Mouse (Mus musculus) heart, embryonic 15.5 days (tissue): ENCODE data around the gene Slc35e1. TPM values are rescaled to one million over a fixed set of nuclear protein-coding genes. Genes with fewer than 3 reads are reported as not detected.
A peak's percentile ranks its signal among the peaks of the same experiment; 100 is the strongest.

Source experiments
- ATAC-seq: fragments of 200-750 bp; cut with Nextera tagmentation; replicated peaks from 2 replicates; pipeline ENCODE4 v1.8.0; 2017; ENCODE audit warnings: low read depth, moderate TSS enrichment; ENCODE audit not compliant: insufficient number of reproducible peaks, insufficient read depth, low FRiP score
- H3K27ac ChIP-seq: fragments of 300-500 bp; sonication (generic); 2 replicates; pipeline ENCODE4 v1.5.1; 2015; ENCODE audit warnings: mild to moderate bottlenecking, inconsistent platforms
- H3K27me3 ChIP-seq: fragments of 300-500 bp; sonication (generic); 2 replicates; pipeline ENCODE4 v1.6.1; 2015; ENCODE audit warnings: inconsistent platforms
- H3K36me3 ChIP-seq: fragments of 300-500 bp; sonication (generic); 2 replicates; pipeline ENCODE4 v1.6.1; 2015; ENCODE audit warnings: mild to moderate bottlenecking, inconsistent platforms
- H3K4me1 ChIP-seq: fragments of 300-500 bp; sonication (generic); replicated peaks from 2 replicates; pipeline ENCODE4 v1.6.1; 2015; ENCODE audit warnings: inconsistent platforms
- H3K4me2 ChIP-seq: fragments of 300-500 bp; sonication (generic); 2 replicates; pipeline ENCODE4 v1.6.1; 2015; ENCODE audit warnings: inconsistent platforms, mild to moderate bottlenecking, moderate library complexity
- H3K4me3 ChIP-seq: fragments of 300-500 bp; sonication (generic); 2 replicates; pipeline ENCODE4 v1.5.1; 2015; ENCODE audit warnings: mild to moderate bottlenecking, inconsistent platforms
- H3K9ac ChIP-seq: fragments of 300-500 bp; sonication (generic); 2 replicates; pipeline ENCODE4 v1.6.1; 2015; ENCODE audit warnings: mild to moderate bottlenecking, inconsistent platforms
- H3K9me3 ChIP-seq: fragments of 300-500 bp; sonication (generic); replicated peaks from 2 replicates; pipeline ENCODE4 v1.6.1; 2016; ENCODE audit warnings: inconsistent platforms
- WGBS: fragments of 180-500 bp; shearing (Covaris S2); methylation state at CpG from one replicate; pipeline ENCODE4 v1.1.7; 2015; ENCODE audit warnings: mixed read lengths; 5-methylcytosine and 5-hydroxymethylcytosine counted together
- polyA plus RNA-seq: library from polyadenylated mRNA; unstranded; fragments of >200 nt; fragmentation: Nextera tagmentation; extraction: Ambion mirVana; gene quantifications from 2 replicates; pipeline ENCODE4 v1.2.1, GENCODE M21; 2015

Slc35e1 gene
- polyA plus RNA-seq, 1 experiment from 2014 or later = 12.7 TPM

DNA sequence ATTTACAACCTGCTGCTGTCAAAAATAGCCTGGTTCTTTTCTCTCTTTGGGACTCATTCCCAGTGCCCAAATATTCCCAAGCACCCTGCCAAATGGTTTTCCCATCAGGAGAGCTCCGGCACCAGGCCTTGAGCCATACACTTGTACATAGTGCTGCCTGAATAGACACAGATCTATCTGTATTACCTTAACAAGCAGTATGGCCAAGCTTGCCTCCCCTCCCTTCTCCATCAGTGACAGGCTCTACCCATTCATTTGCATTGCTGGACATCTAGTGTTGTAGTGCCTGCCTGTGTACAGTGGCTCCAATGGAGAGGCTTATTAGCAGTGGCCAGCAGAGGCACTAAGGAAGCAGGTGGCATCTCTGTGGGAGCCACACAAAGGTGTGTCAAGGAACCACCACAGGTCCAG is 8.1 kb upstream of the Slc35e1 start:
- Histone ChIP-seq H3K9ac (no peak overlapping the region), H3K36me3 (peaks cover 13% of the 10 kb centered on the region), H3K4me2 (no peak overlapping the region), H3K27me3 (no peaks in the 10 kb centered on the region), H3K9me3 (no peaks in the 10 kb centered on the region), H3K4me1 (peaks cover 63% of the 10 kb centered on the region), H3K27ac (peak overlapping the region; percentile 81), H3K4me3 (no peak overlapping the region)
- WGBS = 73% methylated on average over 1 of the region's 1 CpGs
- ATAC-seq = no peak

DNA sequence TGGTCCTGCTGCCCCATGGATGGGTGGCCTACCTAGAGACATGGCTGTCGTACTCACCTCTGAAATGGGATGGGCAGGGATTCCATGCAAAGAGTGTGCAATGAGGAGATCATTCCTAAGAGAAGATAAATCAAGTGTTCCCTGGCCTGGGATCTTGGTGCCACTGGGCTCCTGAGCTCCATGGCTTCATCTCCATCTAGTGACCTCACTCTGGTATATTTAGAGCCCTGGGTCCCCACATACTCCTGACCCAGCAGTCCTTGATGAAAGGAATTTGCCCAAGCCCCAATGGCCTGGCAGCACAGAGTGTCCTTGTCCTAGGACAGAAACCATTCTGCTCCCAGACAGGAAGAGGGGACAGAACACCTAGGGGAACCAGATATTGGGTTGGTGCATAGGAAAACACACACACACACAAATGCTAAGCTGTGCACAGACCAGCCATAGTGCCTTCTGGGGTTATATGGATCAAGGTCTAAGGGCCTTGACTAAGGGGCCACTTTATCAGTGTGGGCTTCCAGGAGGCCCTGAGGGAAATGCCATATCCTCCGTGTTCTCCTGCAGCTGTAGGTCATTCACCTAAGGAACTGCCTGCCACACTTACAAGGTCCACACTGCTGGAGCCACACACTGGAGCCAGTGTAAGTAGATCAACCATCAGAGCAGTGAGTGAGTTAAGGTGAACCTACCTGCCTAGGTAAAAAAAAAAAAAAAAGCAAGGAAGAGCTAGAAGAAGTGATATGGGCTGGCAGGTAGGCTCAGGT is 7.3 kb upstream of the Slc35e1 start:
- no peak overlapping the region for H3K9ac ChIP-seq
- H3K27me3 ChIP-seq = no peaks in the 10 kb centered on the region
- H3K36me3 ChIP-seq = peaks cover 21% of the 10 kb centered on the region
- peak overlapping the region; percentile 11; the same call in 1 of the 2 replicates for H3K4me2 ChIP-seq
- H3K27ac ChIP-seq = peak overlapping the region; percentile 81
- H3K4me1 ChIP-seq = peaks cover 56% of the 10 kb centered on the region
- peak; percentile 34 for ATAC-seq
- WGBS = 46% methylated on average over 2 of the region's 2 CpGs
- H3K9me3 ChIP-seq = no peaks in the 10 kb centered on the region
- H3K4me3 ChIP-seq = no peak overlapping the region

DNA sequence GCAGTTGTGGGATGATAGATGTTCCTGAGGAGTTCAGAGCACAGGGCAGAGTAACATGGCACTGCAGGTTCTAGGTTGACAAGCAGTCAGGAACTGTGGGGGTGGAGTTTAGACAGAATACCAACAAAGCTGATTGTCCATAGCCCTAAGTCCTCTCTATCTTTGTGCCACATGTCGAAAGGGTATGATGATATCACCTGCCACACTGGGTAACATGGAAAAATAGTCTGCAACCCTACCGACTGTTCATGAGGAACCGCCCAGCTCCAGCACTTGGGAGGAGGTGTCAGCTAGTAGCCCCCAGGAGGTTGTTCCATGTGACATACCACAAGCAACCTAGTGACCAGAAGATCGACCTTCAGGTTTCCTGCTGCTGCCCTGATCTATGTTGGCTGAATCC is 6.1 kb upstream of the Slc35e1 start:
- Histone ChIP-seq H3K27ac (0 out of 2 replicates have a peak overlapping the region, but pooled peaks have one; percentile 81), H3K36me3 (peaks cover 23% of the 10 kb centered on the region), H3K4me3 (no peak overlapping the region), H3K9ac (no peak overlapping the region), H3K4me1 (peaks cover 56% of the 10 kb centered on the region), H3K27me3 (no peaks in the 10 kb centered on the region), H3K4me2 (no peak overlapping the region), H3K9me3 (no peaks in the 10 kb centered on the region)
- 78% methylated on average over 4 of the region's 4 CpGs for WGBS
- no peak for ATAC-seq

DNA sequence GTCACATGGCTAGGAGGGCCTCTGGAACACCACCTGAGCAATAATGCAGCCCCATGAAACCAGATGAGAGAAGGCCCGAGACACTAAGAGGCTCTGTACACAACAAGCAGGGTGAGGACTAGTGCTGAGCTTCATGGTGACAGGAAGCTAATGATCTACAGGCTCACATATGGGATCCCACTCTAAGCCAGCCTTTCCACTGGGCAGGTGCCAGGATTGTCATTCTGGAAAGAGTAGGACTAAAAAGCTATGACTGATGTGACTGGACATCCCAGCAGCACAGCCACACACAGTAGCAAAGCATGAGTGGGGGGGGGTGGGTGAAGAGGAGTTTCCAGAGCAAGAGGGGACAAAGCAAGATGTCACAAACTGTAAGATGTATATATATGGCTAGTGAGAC is 5.5 kb upstream of the Slc35e1 start:
- no peak overlapping the region for H3K27ac ChIP-seq
- 71% methylated on average over 1 of the region's 1 CpGs for WGBS
- H3K9me3 ChIP-seq = no peaks in the 10 kb centered on the region
- no peak overlapping the region for H3K4me2 ChIP-seq
- peaks cover 23% of the 10 kb centered on the region for H3K36me3 ChIP-seq
- no peak overlapping the region for H3K4me3 ChIP-seq
- no peak overlapping the region for H3K9ac ChIP-seq
- no peak for ATAC-seq
- H3K4me1 ChIP-seq = peaks cover 55% of the 10 kb centered on the region
- no peaks in the 10 kb centered on the region for H3K27me3 ChIP-seq

DNA sequence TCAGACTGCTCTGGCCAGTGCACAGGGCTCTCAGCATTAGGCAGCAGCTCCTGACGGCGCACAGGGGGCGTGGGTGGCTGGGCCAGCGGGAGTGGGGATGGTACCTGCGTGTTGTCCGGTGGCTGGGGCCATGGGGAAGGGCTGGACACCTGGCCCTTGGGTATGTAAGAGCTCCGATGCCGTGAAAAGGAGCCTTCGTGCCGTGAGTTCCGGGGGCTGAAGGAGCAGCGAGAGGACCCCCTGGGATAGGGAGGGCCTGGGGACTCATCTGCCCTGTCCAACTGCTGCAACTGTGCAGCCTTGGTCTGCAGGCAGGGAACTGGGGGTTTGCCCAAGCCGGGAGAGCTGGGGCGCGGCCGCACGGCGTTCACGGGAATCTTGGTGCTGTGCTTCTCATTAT is 3.8 kb upstream of the Slc35e1 start:
- ATAC-seq = no peak

DNA sequence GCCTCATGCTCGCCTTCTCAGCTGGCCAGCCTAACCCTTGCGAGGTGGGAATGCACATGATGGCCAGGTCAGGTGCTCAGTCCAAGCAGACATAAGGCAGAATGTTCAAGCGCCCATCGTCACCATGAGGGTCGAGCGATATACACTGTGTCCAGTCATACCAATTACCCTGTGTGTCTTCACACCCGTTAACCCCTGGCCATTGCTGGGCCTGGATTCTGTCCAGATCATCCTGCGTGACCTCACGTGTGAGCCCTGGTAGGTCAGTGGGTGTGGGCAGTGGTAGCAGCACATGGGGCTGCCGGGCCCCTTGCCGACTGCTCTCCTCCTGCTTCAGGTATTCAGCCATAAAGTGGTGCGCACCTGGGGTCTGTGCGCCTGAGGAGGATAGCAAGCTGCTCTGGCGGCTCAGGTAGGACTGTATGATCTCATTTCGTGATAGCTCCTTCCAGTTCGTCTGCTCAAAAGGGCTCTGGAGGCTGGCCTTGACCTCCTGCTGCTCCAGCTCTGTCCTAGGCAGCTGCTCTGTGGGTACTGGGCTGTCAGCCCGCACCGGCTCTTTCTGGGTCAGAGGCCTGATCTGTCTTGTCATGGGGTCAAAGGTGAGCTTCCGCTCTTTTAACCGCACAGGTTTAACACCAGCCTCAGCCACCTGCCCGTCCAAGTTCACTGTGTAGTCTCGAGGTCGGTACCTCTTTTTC is 3.1 kb upstream of the Slc35e1 start:
- H3K9ac ChIP-seq = no peak overlapping the region
- 87% methylated on average over 23 of the region's 23 CpGs for WGBS
- H3K4me2 ChIP-seq = no peak overlapping the region
- peaks cover 53% of the 10 kb centered on the region for H3K4me1 ChIP-seq
- no peak overlapping the region for H3K4me3 ChIP-seq
- no peak overlapping the region for H3K27ac ChIP-seq
- H3K36me3 ChIP-seq = peaks cover 23% of the 10 kb centered on the region
- ATAC-seq = no peak
- H3K9me3 ChIP-seq = no peaks in the 10 kb centered on the region
- H3K27me3 ChIP-seq = no peaks in the 10 kb centered on the region

More for the DNA sequence above, 3.8 kb upstream of the Slc35e1 start:
- Histone ChIP-seq H3K27me3 (no peaks in the 10 kb centered on the region), H3K4me2 (no peak overlapping the region), H3K9me3 (no peaks in the 10 kb centered on the region), H3K36me3 (peaks cover 23% of the 10 kb centered on the region), H3K27ac (no peak overlapping the region), H3K4me1 (peaks cover 52% of the 10 kb centered on the region), H3K4me3 (no peak overlapping the region), H3K9ac (no peak overlapping the region)
- WGBS = 91% methylated on average over 19 of the region's 19 CpGs

DNA sequence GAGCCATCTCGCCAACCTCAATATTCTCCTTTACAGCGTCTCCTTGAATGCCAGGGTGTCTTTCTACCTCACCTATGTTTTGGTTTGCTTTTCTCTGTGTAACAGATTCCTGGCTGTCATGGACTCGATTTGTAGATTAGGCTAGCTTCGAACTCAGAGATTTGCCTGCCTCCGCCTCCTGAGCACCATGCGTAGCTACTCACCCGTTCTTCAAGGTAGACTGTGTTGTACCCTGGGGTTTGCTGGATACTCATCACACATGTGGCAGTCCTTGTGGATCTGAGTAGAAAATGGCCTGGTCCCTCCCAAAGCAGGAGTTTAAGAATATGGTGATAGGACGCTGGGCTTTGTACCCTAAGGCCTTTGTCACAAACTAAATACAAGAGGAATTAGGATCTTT is 967 bp upstream of the Slc35e1 start:
- H3K4me2 ChIP-seq = peak overlapping the region; percentile 64
- H3K27ac ChIP-seq = peak overlapping the region; percentile 80; the same call in 1 of the 2 replicates
- H3K36me3 ChIP-seq = peaks cover 23% of the 10 kb centered on the region
- peaks cover 37% of the 10 kb centered on the region for H3K4me1 ChIP-seq
- peak overlapping the region; percentile 52 for H3K9ac ChIP-seq
- no peaks in the 10 kb centered on the region for H3K9me3 ChIP-seq
- H3K27me3 ChIP-seq = no peaks in the 10 kb centered on the region
- no peak for ATAC-seq
- H3K4me3 ChIP-seq = peak overlapping the region; percentile 81
- 12% methylated on average over 8 of the region's 8 CpGs for WGBS

DNA sequence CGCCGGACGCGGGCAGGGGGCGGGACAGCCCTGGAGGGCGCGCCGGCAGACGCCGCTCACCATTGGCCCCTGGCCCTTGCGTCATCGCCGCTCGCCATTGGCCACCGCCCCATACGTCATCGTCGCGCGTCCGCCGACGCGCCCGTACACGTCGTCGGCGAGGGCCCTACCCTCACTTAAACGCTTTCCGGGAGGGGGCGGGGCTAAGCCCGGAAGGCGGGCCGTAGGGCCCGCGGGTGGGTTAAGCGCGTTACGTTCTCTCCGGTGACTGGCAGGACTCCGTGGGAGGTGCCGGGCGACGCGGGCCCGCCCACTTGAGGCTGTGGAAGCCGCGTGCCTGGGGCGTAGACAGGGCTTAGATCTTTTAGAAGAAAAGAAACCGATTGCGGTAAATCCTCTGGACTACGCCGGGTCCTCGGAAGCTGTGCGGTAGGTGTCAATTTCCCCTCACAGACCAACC is 238 bp upstream of the Slc35e1 start:
- H3K36me3 ChIP-seq = peaks cover 23% of the 10 kb centered on the region
- peak overlapping the region; percentile 89 for H3K4me2 ChIP-seq
- no peaks in the 10 kb centered on the region for H3K27me3 ChIP-seq
- ATAC-seq = peak; percentile 97
- H3K9me3 ChIP-seq = no peaks in the 10 kb centered on the region
- H3K4me3 ChIP-seq = peak overlapping the region; percentile 81
- peak overlapping the region; percentile 80 for H3K27ac ChIP-seq
- peak overlapping the region; percentile 81 for H3K9ac ChIP-seq
- H3K4me1 ChIP-seq = peaks cover 32% of the 10 kb centered on the region
- WGBS = under 1% methylated on average over 56 of the region's 56 CpGs

DNA sequence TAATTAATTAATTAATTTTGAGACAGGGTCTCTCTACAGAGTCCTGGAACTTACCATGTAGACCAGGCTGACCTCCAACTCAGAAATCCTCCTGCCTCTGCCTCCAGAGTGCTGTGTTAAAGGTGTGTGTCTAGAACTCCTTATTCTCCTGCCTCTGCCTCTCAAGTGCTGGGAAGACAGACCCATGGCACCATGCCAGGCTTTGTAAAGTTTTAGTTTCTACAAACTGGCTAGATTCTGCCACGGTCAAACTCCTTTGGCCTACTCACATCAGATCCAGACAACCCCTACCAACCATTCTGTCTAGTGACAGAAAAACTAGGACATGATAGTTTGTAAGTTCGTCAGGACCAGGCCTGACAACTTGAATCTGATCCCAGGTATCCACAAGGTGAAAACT is 1.4 kb downstream of the Slc35e1 start:
- ATAC-seq = no peak
- Histone ChIP-seq H3K9ac (no peak overlapping the region), H3K27ac (no peak overlapping the region), H3K4me1 (peaks cover 37% of the 10 kb centered on the region), H3K9me3 (no peaks in the 10 kb centered on the region), H3K36me3 (peaks cover 23% of the 10 kb centered on the region), H3K4me3 (peak overlapping the region; percentile 81), H3K27me3 (no peaks in the 10 kb centered on the region), H3K4me2 (peak overlapping the region; percentile 89)
- 81% methylated on average over 2 of the region's 2 CpGs for WGBS

DNA sequence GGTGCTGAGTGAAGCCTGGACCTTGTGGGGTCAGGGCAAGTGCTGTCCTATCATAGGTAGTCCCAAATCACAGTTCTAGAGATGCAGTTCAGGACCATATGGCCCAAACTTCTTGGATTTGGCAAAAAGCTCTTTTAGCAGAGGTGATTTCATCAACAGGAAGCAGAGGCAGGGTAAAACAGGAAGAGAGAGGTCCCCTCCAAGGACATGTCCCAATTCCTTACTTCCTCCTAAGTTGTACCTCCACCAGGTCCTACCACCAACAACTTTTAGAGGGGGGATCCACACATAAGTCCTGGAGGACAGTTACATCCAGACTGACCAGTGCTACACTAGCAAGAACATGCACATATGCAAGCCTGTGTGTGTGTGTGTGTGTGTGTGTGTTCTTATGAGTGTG is 5.4 kb downstream of the Slc35e1 start:
- Histone ChIP-seq H3K9ac (no peak overlapping the region), H3K4me2 (no peak overlapping the region), H3K9me3 (no peaks in the 10 kb centered on the region), H3K27me3 (no peaks in the 10 kb centered on the region), H3K4me1 (peaks cover 22% of the 10 kb centered on the region), H3K4me3 (no peak overlapping the region), H3K36me3 (peaks cover 32% of the 10 kb centered on the region), H3K27ac (no peak overlapping the region)
- no peak for ATAC-seq

DNA sequence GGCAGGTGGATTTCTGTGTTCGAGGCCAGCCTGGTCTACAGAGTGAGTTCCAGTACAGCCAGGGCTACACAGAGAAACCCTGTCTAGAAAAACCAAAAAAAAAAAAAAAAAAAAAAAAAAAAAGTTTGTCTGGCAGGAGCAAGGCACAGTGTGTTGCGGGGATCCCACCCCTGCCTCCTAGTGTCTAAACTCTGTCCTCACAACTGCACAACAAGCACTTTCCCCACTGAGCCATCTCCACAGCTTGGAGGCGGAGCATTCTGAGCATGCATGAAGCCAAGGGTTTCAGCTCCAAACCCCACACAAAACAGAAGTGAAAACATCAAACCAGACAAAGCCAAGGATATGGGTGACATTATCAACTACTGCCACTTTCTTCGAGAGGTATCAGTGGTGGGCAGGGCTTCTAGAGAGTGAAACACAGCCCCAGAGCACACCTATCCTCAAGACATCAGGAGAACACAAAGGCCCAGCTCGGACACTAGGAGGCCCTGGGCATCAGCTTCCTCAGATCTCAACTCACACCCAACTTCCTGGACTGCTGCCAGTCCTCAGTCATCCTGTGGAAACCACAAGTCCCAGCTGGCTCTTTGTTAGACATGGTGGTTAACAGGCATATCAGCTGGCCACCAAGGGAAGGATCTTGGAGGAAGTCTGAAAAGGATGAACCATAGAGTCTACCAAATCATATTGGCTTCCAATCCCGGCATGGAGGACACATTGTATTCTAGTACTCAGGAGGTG is 6.8 kb downstream of the Slc35e1 start:
- Histone ChIP-seq H3K27ac (peak overlapping the region; percentile 2; the same call in 1 of the 2 replicates), H3K9me3 (no peaks in the 10 kb centered on the region), H3K27me3 (no peaks in the 10 kb centered on the region), H3K36me3 (peaks cover 36% of the 10 kb centered on the region), H3K4me3 (no peak overlapping the region), H3K4me2 (no peak overlapping the region), H3K9ac (no peak overlapping the region), H3K4me1 (peaks cover 11% of the 10 kb centered on the region; the same call in 1 of the 2 replicates)
- ATAC-seq = no peak
- WGBS = 71% methylated on average over 6 of the region's 6 CpGs
